Mouse (Mus musculus) cerebellum, adult 11-12 months (tissue): ENCODE results near the gene Rps6kb1.
"Not testable (repeated sequence)": the region's sequence is repeated elsewhere in the genome, so short reads cannot be mapped to it uniquely, and the experiment has no call there.

Experiments used
- DNase-seq: peaks from one replicate; pipeline ENCODE4 v3.0.0; 2022

The Rps6kb1 gene

DNA sequence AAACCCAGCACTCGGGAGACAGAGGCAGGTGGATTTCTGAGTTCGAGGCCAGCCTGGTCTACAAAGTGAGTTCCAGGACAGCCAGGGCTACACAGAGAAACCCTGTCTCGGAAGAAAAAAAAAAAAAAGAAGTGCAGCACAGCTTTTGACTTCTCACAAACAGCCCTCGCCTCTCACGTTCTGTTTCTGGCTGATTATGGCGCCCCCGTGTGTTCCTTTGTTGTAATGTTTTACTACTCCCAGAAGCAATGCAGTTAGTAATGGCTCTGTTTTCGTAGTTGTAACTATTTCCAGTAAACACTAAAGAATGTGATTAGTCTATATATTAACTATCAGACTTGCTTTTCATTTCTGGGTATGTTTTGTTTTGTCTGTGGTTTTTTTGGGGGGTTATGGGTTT, 80.3 kb downstream of the Rps6kb1 start:
- DNase-seq = not testable (repeated sequence)

DNA sequence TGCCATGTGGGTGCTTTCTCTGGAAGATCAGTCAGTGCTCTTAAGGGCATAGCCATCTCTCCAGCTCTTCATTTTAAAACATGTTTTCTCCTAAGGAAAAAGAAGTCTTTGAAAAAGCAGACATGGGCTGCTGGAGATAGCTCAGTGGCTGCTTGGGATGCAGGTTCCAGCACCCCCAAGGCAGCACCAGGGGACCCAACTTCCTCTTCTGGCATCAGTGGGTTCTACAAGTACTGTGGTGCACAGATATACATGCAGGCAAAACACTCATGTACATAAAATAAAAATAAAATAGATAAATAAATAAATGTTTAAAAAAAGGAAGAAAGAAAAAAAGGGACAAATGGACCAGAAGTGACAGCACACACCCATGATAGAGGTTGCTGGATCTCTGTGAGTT, 82.0 kb downstream of the Rps6kb1 start:
- DNase-seq = no peak

DNA sequence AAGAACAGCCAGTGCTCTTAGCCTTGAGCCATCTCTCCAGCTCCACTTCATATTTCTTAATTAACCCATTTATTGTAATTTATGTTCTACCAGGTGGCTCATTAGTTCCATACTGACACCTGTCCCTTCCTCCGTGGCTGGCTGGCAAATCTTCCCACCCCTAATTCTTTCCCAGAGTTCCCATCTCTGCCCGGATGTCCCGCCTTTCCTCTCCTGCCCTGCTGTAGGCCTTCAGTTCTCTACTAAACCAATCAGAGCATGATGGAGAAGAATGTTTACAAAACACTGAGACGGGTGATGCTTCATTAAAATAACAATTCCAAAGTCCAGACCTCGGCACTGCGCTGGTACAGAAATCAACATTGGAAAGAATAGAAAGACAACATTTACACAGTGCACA, 85.7 kb downstream of the Rps6kb1 start:
- no peak for DNase-seq

DNA sequence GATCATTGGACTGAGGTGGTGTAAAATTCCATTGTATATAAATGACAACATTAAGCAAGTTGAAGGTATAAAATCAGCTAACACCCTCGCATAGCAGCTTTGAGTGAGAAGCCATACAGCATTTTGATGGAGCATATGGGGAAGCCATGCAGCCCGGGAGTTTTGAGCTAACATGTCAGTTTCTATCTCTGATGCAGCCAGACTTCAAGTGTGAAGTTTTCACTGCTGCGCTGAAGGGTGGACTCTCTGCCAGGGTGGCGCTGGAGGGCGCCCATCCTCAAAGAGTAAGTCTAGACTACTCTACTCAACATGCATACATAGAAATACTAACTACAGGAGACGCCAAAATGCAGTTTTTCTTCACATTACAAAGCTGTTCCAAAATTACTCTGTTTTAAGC, 87.1 kb downstream of the Rps6kb1 start:
- DNase-seq = no peak

DNA sequence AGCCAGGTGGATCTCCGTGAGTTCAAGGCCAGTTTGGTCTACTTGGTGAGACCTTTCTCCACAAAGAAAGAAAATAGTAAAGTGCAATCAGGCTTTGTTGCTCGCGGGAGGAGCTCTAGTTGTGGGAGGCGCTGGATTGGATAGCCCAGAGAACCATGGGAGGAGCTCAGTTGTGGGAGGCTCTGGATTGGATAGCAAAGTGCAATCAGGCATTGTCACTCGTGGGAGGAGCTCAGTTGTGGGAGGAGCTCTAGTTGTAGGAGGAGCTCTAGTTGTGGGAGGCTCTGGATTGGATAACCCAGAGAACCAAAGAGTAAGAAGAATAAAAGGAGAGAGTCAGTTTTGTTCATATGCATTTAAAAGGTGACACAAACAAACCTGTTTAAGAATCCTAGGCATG, 90.6 kb downstream of the Rps6kb1 start:
- no peak for DNase-seq
